Mouse (Mus musculus) limb, embryonic 14.5 days (tissue): ENCODE results near the gene Vps35l. TPM values are rescaled to one million over a fixed set of nuclear protein-coding genes. Genes with fewer than 3 reads are reported as not detected.

Source experiments
- ATAC-seq: fragments of 200-750 bp; cut with Nextera tagmentation; 2 replicates; pipeline ENCODE4 v1.8.0; 2017; ENCODE audit warnings: low read depth, moderate number of reproducible peaks, moderate TSS enrichment; ENCODE audit not compliant: low FRiP score
- DNase-seq: peaks from one replicate; pipeline ENCODE4 v3.0.0-alpha.2; 2015; ENCODE audit warnings: low spot score
- H3K27ac ChIP-seq: fragments of 300-500 bp; sonication (generic); replicated peaks from 2 replicates; pipeline ENCODE4 v1.5.1; 2014; ENCODE audit warnings: low read depth, mild to moderate bottlenecking, low read length, moderate library complexity, mixed read lengths
- H3K27me3 ChIP-seq: fragments of 300-500 bp; sonication (generic); 2 replicates; pipeline ENCODE4 v1.6.1; 2014; ENCODE audit warnings: low read length, mixed read lengths; ENCODE audit not compliant: control insufficient read depth, insufficient read depth
- H3K36me3 ChIP-seq: fragments of 300-500 bp; sonication (generic); 2 replicates; pipeline ENCODE4 v1.6.1; 2014; ENCODE audit warnings: mild to moderate bottlenecking, low read length, moderate library complexity, mixed read lengths; ENCODE audit not compliant: control insufficient read depth, insufficient read depth
- H3K4me1 ChIP-seq: fragments of 300-500 bp; sonication (generic); 2 replicates; pipeline ENCODE4 v1.6.1; 2014; ENCODE audit warnings: antibody characterized with exemption, low read length, mixed read lengths; ENCODE audit not compliant: control insufficient read depth, insufficient read depth
- H3K4me2 ChIP-seq: fragments of 300-500 bp; sonication (generic); replicated peaks from 2 replicates; pipeline ENCODE4 v1.6.1; 2014; ENCODE audit warnings: low read depth, mild to moderate bottlenecking, low read length, moderate library complexity; ENCODE audit not compliant: severe bottlenecking
- H3K4me3 ChIP-seq: fragments of 300-500 bp; sonication (generic); replicated peaks from 2 replicates; pipeline ENCODE4 v1.5.1; 2014; ENCODE audit warnings: low read length
- H3K9ac ChIP-seq: fragments of 300-500 bp; sonication (generic); 2 replicates; pipeline ENCODE4 v1.6.1; 2014; ENCODE audit warnings: mild to moderate bottlenecking, low read depth, low read length, moderate library complexity; ENCODE audit not compliant: severe bottlenecking
- H3K9me3 ChIP-seq: fragments of 300-500 bp; sonication (generic); 2 replicates; pipeline ENCODE4 v1.6.1; 2016; ENCODE audit warnings: low read length; ENCODE audit not compliant: control insufficient read depth
- POLR2A ChIP-seq: fragments of 200-500 bp; IDR thresholded peaks from 2 replicates; pipeline ENCODE4 v1.8.0; 2012; ENCODE audit warnings: inconsistent platforms, mild to moderate bottlenecking, moderate library complexity, borderline replicate concordance; ENCODE audit not compliant: insufficient read depth, insufficient read length; ENCODE audit errors: extremely low read depth
- WGBS: fragments of 180-500 bp; shearing (Covaris S2); extraction: QIAGEN DNeasy Blood & Tissue Kit; methylation state at CpG from one replicate; pipeline ENCODE4 v1.1.7; 2014; 5-methylcytosine and 5-hydroxymethylcytosine counted together
- polyA plus RNA-seq, 2 experiments: library from polyadenylated mRNA; depleted of rRNA in 1 of 2; stranded (reverse) in 1 of 2; unstranded in 1 of 2; fragments of >200 nt; fragmentation: Nextera tagmentation in 1 of 2; extraction: Ambion mirVana in 1 of 2; gene quantifications; 2 replicates each; pipeline versions ENCODE4 v1.2.1 to v1.2.3; 2012 to 2014

Vps35l gene
- polyA plus RNA-seq, 2 experiments, result 48.8 to 67.1 TPM

DNA sequence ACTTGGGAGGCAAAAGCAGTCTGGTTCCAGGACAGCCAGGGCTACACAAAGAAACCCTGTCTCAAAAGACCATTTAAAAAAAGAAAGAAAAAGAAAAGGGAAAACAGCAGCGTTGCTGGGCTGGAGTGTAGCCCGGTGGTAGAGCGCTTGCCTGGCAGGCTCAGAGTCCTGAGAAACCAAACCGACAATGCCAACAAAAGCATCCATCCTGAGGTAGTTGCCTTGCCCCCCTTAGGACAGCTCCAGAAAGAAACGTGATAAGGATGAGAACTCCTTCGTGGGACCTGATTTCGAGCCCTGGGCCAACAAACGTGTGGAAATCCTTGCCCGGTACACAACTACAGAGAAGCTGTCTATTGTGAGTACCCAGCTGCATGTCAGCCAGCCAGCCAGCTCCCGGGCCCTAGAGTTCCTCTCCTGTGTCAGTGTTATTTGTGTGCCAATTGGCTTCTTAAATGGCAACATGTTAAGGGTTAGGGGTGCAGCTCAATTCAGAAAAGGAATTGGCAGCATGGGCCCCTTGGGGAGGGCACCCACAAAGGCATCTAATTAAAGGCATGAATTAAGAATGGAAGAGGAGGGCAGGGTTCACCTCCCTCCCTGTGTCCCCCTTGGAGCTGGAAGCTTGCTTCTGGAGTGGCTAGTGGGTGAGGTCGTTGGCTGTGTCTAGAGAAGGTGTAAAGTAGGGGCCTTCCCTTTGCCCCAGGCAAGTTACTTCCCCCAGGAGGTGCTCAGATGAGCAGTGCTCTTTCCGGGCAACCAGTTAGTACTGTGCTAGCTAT is 8.1 kb downstream of the Vps35l start:
- Histone ChIP-seq H3K4me2 (no peak overlapping the region), H3K4me3 (no peak overlapping the region), H3K9me3 (no peaks in the 10 kb centered on the region), H3K9ac (no peak overlapping the region), H3K36me3 (peaks cover 81% of the 10 kb centered on the region), H3K27ac (no peak overlapping the region), H3K4me1 (no peaks in the 10 kb centered on the region), H3K27me3 (no peaks in the 10 kb centered on the region)
- TF ChIP-seq POLR2A, result no peak
- no peak for DNase-seq
- ATAC-seq, result no peak
- 90% methylated on average over 12 of the region's 12 CpGs for WGBS

DNA sequence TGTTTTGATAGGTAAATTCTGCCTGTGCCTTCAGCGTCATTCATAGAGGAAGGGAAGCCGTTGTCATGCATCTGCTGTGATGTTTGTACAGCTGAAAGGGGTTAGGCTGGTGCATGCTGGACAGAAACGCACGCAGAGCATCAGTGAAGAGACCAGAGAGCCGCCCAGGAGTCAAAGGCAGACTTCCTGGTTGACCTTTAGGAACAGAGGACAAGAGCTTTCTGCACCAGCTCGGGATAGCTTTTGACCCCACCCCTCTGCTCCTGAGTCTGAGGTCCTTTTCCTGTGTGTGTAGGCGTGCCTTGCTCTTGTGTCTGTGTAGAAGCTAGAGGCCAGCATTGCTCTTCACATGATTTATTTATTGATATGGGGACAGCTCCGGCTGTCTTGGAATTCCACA is 9.7 kb downstream of the Vps35l start:
- Histone ChIP-seq H3K4me3 (no peak overlapping the region), H3K36me3 (peaks cover 85% of the 10 kb centered on the region), H3K4me2 (no peak overlapping the region), H3K9ac (no peak overlapping the region), H3K9me3 (no peaks in the 10 kb centered on the region), H3K27ac (no peak overlapping the region), H3K4me1 (no peaks in the 10 kb centered on the region), H3K27me3 (no peaks in the 10 kb centered on the region)
- no peak for DNase-seq
- 91% methylated on average over 8 of the region's 8 CpGs for WGBS
- ATAC-seq, result no peak
- TF ChIP-seq POLR2A, result no peak

DNA sequence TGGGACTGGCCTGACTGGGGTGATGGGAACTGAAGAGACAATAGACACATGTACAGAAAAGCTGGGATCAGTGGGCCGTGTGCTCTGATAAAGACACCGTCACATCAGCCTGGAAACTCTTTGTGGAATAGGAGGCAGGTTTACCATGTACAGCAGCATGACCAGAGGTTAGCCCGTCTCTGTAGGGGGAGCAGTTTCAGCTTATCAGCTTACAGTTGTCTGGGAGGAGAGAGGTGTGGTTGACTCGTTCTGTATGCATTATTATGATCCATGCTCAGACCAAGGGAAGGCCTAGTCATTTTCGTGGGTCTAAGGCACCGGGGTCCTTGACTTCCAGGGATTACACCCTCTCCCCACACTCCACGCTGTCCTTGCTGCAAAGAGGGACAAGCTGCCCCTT is 11.6 kb downstream of the Vps35l start:
- Histone ChIP-seq H3K9ac (no peak overlapping the region), H3K4me2 (no peak overlapping the region), H3K4me1 (no peaks in the 10 kb centered on the region), H3K36me3 (peaks cover 82% of the 10 kb centered on the region), H3K27ac (no peak overlapping the region), H3K4me3 (no peak overlapping the region), H3K27me3 (no peaks in the 10 kb centered on the region), H3K9me3 (no peaks in the 10 kb centered on the region)
- no peak for DNase-seq
- WGBS, result 88% methylated on average over 7 of the region's 7 CpGs
- no peak for ATAC-seq
- no peak for TF ChIP-seq POLR2A

GRCm38 (mm10) chr7:118755756-118756155 is 15.7 kb downstream of the Vps35l start:
- ATAC-seq (no peak), DNase-seq (no peak)
- Histone ChIP-seq H3K9ac (no peak overlapping the region), H3K4me1 (no peaks in the 10 kb centered on the region), H3K4me3 (no peak overlapping the region), H3K36me3 (peaks cover 57% of the 10 kb centered on the region), H3K27ac (no peak overlapping the region), H3K9me3 (no peaks in the 10 kb centered on the region), H3K27me3 (no peaks in the 10 kb centered on the region), H3K4me2 (no peak overlapping the region)
- no peak for TF ChIP-seq POLR2A
- WGBS, result 86% methylated on average over 7 of the region's 7 CpGs

DNA sequence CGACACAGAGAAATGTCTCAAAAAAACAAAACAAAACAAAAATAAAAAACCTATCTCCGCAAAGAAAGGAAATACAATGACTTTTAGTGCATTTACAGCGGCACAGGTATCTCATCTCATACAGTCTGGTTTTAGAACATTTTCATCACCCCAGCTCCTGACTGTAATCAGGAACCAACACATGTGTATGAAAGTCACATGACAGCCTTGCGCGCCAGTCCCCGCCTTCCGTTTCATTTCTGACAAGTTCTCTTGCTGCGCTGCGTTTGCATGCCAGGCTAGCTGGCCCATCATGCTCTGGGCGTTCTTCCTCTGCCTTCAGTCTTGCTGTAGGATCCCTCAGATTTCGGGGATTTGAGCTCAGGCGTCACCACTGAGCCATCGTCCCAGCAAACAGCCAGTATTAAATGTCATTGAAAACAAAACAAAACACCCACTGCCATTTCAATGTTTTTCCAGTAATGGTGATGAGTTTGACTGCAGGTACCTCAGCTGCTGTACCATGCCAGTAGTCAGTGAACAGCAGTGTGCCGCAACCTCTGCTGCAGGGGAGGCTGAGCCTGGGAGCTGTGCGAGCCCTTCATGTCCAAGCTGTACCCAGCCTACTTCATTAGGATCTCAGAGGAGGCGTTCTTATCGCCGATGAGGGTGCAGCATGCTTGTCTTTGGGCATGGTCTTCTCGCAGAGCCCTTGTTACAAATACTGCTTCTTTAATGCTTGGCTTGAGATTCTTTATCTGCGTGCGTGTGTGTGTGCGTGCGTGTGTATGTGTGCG is 16.7 kb downstream of the Vps35l start:
- 95% methylated on average over 24 of the region's 24 CpGs for WGBS
- no peak overlapping the region for H3K27ac ChIP-seq

More for the DNA sequence above, 16.7 kb downstream of the Vps35l start:
- H3K9ac ChIP-seq, result no peak overlapping the region
- DNase-seq (no peak), ATAC-seq (no peak)
- H3K4me2 ChIP-seq, result no peak overlapping the region
- H3K4me3 ChIP-seq, result no peak overlapping the region
- no peak for TF ChIP-seq POLR2A
- no peaks in the 10 kb centered on the region for H3K27me3 ChIP-seq
- no peaks in the 10 kb centered on the region for H3K4me1 ChIP-seq
- no peaks in the 10 kb centered on the region for H3K9me3 ChIP-seq
- peaks cover 56% of the 10 kb centered on the region for H3K36me3 ChIP-seq
